Mouse (Mus musculus): ENCODE results near the gene St3gal3. TPM values are rescaled to one million over a fixed set of nuclear protein-coding genes. Genes with fewer than 3 reads are reported as not detected.
A peak's percentile ranks its signal among the peaks of the same experiment; 100 is the strongest.

Gene St3gal3
- polyA plus RNA-seq, 1 experiment: 8.1 TPM

DNA sequence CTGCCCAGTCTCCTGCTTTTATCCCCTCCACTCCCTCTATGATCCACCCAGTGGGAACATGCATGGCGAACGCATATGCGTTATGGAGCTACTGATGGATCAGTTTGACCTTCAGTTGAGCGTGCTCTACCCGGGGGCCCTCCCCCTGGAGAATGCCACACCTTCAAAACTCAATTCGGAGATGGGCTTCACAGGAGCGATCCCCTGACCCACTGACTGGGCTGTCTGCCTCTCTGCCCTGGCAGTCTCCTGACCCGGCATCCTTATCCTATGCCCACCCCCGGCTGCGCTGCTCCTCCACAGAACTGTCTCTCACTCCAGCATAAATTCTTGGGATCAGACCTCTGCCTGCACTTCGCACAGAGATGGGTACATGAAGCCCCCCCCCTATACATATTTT, 119.6 kb downstream of the St3gal3 start:
- no peak for TF ChIP-seq POLR2A (IDR thresholded peaks at IDR 0.05; ENCODE audit: low read depth, low read length)
- no peak for TF ChIP-seq CTCF (IDR thresholded peaks at IDR 0.05; ENCODE audit: extremely low read depth, insufficient read length, insufficient replicate concordance, low read depth, low read length)
- H3K4me1 ChIP-seq (ENCODE audit: control insufficient read depth, insufficient read depth, insufficient read length, low read length): no peaks in the 10 kb centered on the region
- 92% methylated on average over 11 of the region's 11 CpGs for WGBS
- H3K4me3 ChIP-seq (ENCODE audit: low read depth, low read length): no peak overlapping the region
- H3K27me3 ChIP-seq (ENCODE audit: control insufficient read depth, insufficient read depth, low read length): no peaks in the 10 kb centered on the region
- no peak overlapping the region for H3K27ac ChIP-seq (ENCODE audit: insufficient read depth, low read depth, low read length)
- no peaks in the 10 kb centered on the region; the same call in 1 of the 2 replicates for H3K36me3 ChIP-seq (ENCODE audit: control insufficient read depth, insufficient read depth, low read length)

DNA sequence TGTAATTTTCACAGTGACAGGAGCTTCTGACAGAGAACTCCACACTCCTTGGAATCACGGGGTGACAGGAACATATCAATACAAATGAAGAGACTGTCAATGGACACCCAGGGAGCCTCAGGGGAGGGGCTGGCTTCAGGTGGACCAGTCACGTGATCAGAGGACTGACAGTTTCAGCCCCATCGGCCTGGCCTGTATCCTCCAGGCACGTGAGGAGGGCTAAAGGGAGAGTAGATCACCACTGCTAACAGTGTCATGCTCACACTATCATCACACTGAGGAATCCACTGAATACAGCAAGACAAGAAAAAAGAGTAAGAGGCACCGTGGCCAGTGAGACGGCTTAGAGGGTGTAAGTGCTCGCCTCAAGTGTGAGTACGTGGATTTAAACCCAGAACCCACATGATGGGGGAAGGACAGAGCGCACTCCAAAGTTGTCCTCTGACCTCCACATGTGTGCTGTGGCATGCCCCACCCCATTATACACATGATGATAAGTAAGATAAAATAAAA, 124.0 kb downstream of the St3gal3 start:
- WGBS: 91% methylated on average over 9 of the region's 9 CpGs

DNA sequence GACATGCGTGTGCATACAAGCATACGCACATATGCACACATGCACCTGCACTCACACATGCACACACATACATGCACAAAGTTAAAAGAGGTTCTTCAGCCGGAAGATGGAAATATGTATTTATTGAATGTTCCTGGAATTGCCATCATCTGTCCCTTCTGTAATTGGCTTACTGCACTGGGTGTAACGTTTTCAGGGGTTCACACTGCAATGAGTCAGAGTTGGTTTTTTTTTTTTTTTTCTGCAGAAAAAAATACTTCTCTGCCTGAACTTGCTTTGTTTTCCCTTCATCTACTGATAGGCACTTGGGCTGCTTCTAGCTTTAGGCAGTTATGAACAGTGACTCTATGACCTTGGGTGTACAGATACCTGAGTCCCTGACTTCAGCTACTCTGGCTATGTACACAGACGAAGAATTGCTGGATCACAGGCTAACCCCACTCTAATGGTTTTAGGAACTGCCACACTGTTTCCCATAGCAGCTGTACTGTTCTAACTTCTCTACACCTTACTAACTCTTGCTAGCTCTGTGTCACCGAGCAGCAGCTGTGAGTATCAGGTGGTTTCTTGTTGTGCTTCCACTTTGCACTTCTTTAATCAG, 126.2 kb downstream of the St3gal3 start:
- WGBS: 57% methylated on average over 6 of the region's 6 CpGs
- Histone ChIP-seq H3K4me1 (ENCODE audit: control insufficient read depth, insufficient read depth, insufficient read length, low read length) (no peaks in the 10 kb centered on the region), H3K27ac (ENCODE audit: insufficient read depth, low read depth, low read length) (no peak overlapping the region), H3K36me3 (ENCODE audit: control insufficient read depth, insufficient read depth, low read length) (no peaks in the 10 kb centered on the region), H3K27me3 (ENCODE audit: control insufficient read depth, insufficient read depth, low read length) (no peaks in the 10 kb centered on the region), H3K4me3 (ENCODE audit: low read depth, low read length) (no peak overlapping the region)
- no peak for TF ChIP-seq POLR2A (IDR thresholded peaks at IDR 0.05; ENCODE audit: low read depth, low read length)

More for the DNA sequence above, 124.0 kb downstream of the St3gal3 start:
- Histone ChIP-seq H3K4me1 (ENCODE audit: control insufficient read depth, insufficient read depth, insufficient read length, low read length) (no peaks in the 10 kb centered on the region), H3K27ac (ENCODE audit: insufficient read depth, low read depth, low read length) (no peak overlapping the region), H3K27me3 (ENCODE audit: control insufficient read depth, insufficient read depth, low read length) (no peaks in the 10 kb centered on the region), H3K4me3 (ENCODE audit: low read depth, low read length) (no peak overlapping the region), H3K36me3 (ENCODE audit: control insufficient read depth, insufficient read depth, low read length) (no peaks in the 10 kb centered on the region; the same call in 1 of the 2 replicates)
- TF ChIP-seq CTCF (IDR thresholded peaks at IDR 0.05; ENCODE audit: extremely low read depth, insufficient read length, insufficient replicate concordance, low read depth, low read length) (no peak), POLR2A (IDR thresholded peaks at IDR 0.05; ENCODE audit: low read depth, low read length) (no peak)

DNA sequence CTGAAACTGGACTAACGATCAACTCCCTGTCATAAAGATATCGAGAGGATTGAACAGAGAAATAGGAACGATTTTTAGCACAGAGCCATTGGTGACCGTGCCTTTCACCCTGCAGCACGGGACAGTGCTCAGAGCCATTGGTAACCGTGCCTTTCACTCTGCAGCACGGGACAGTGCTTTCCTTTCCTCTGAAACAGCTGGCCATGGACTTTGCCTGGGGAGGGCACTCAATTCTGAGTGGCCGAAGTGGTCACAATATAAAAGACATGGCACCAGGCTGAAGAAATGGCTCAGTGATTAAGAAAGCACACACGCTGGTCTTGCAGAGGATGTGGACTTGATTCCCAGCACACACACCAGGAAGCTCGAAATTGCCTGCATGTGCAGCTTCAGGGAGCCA, 133.4 kb downstream of the St3gal3 start:
- peaks cover 25% of the 10 kb centered on the region for H3K4me1 ChIP-seq (ENCODE audit: control insufficient read depth, insufficient read depth, insufficient read length, low read length)
- H3K4me3 ChIP-seq (ENCODE audit: low read depth, low read length): peak overlapping the region; percentile 16; the same call in 1 of the 2 replicates
- TF ChIP-seq POLR2A (IDR thresholded peaks at IDR 0.05; ENCODE audit: low read depth, low read length): peak; percentile 36; the same call in 1 of the 2 replicates
- no peak for TF ChIP-seq CTCF (IDR thresholded peaks at IDR 0.05; ENCODE audit: extremely low read depth, insufficient read length, insufficient replicate concordance, low read depth, low read length)
- no peaks in the 10 kb centered on the region for H3K27me3 ChIP-seq (ENCODE audit: control insufficient read depth, insufficient read depth, low read length)
- 29% methylated on average over 10 of the region's 10 CpGs for WGBS
- no peaks in the 10 kb centered on the region for H3K36me3 ChIP-seq (ENCODE audit: control insufficient read depth, insufficient read depth, low read length)
- H3K27ac ChIP-seq (ENCODE audit: insufficient read depth, low read depth, low read length): peak overlapping the region; percentile 89

DNA sequence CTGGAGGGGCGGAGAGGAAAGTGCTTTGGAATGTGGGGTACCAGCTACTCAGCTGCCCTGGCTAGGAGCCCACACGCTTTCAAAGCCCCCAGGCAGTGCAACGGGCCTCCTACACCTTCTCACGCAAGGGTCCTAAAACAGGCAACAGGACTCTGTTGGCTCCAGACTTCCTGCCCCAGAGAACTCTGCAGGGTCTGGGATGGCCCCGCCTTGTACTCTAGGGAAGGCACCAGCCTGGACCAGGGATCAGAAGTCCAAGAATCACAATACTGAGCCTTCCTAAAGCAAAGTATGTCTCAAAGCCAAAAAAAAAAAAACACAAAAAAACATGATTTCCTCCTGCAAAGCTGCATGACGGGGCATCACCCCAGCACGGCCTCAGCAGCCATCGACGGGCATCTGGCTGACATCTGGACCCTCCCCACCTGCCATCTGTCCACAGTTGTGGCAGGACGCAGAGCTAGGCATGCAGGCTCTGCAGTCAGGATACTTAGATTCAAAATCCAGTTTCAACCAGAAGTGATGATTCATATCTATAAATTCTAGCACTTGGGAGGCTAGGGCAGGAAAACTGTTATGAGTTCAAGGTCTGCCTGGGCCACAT, 134.0 kb downstream of the St3gal3 start:
- Histone ChIP-seq H3K4me1 (ENCODE audit: control insufficient read depth, insufficient read depth, insufficient read length, low read length) (peaks cover 25% of the 10 kb centered on the region), H3K36me3 (ENCODE audit: control insufficient read depth, insufficient read depth, low read length) (no peaks in the 10 kb centered on the region), H3K27me3 (ENCODE audit: control insufficient read depth, insufficient read depth, low read length) (no peaks in the 10 kb centered on the region), H3K4me3 (ENCODE audit: low read depth, low read length) (peak overlapping the region; percentile 18; the same call in 1 of the 2 replicates), H3K27ac (ENCODE audit: insufficient read depth, low read depth, low read length) (peak overlapping the region; percentile 89)
- 31% methylated on average over 10 of the region's 10 CpGs for WGBS
- TF ChIP-seq CTCF (IDR thresholded peaks at IDR 0.05; ENCODE audit: extremely low read depth, insufficient read length, insufficient replicate concordance, low read depth, low read length) (no peak), POLR2A (IDR thresholded peaks at IDR 0.05; ENCODE audit: low read depth, low read length) (no peak)

DNA sequence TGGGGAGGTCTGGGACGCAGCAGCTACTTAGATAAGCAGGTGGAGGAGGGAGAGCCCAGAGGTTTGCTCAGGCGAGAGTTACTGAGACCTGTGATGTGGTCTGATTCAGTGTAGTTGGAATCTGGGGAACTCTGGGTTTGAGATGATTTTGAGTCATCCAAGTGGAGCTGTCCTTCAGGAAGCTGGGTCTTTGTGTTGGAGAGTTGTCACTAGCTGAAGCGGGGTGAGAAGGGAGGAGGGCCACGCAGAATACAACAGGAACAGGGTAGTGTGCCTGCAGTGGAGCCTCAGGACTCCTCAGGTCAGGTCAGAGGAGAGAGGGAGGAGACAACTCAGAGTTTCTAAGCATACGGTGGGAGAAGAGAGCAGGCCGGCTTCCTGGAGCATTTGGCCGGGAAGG, 134.8 kb downstream of the St3gal3 start:
- TF ChIP-seq CTCF (IDR thresholded peaks at IDR 0.05; ENCODE audit: extremely low read depth, insufficient read length, insufficient replicate concordance, low read depth, low read length): no peak
- no peak for TF ChIP-seq POLR2A (IDR thresholded peaks at IDR 0.05; ENCODE audit: low read depth, low read length)
- H3K36me3 ChIP-seq (ENCODE audit: control insufficient read depth, insufficient read depth, low read length): no peaks in the 10 kb centered on the region
- WGBS: 76% methylated on average over 7 of the region's 7 CpGs
- no peak overlapping the region; the same call in 1 of the 2 replicates for H3K27ac ChIP-seq (ENCODE audit: insufficient read depth, low read depth, low read length)
- H3K4me1 ChIP-seq (ENCODE audit: control insufficient read depth, insufficient read depth, insufficient read length, low read length): peaks cover 25% of the 10 kb centered on the region
- no peaks in the 10 kb centered on the region for H3K27me3 ChIP-seq (ENCODE audit: control insufficient read depth, insufficient read depth, low read length)
- no peak overlapping the region for H3K4me3 ChIP-seq (ENCODE audit: low read depth, low read length)
